Mouse (Mus musculus): ENCODE results near the gene B4gat1.

GRCm38 (mm10) chr19:4989013-4989412 is 49.6 kb upstream of the B4gat1 start:
- TF ChIP-seq CTCF (IDR thresholded peaks at IDR 0.05; ENCODE audit: low read depth) = peak; percentile 22; the same call in 1 of the 2 replicates
- no peak for TF ChIP-seq EP300 (IDR thresholded peaks at IDR 0.05; ENCODE audit: low read depth)

Data from liver, embryonic 14.5 days (tissue).